Mouse (Mus musculus): ENCODE results near the gene Crygc. TPM values are rescaled to one million over a fixed set of nuclear protein-coding genes. Genes with fewer than 3 reads are reported as not detected.

Gene Crygc
- polyA plus RNA-seq, 1 experiment from 2014 or later: not detected

DNA sequence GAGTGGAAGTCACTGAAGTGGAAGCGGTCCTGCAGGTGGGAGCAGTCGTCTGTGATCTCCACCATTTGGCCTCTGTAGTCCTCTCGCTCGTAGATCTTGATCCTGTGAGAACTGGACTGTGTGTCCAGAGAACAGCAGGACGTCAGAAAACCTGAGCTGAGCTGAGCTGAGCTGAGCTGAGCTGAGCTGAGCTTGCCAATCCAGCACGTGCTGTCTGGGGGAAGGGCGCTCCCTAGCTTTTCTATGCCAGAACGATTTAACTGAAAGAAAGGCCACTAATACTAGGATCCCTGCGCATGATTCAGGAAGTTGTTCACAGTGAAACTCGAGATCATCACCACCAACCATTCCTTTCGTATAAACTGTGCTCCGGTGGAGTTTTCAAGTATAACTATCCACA is 24.7 kb downstream of the Crygc start:
- Histone ChIP-seq H3K4me3 (no peak overlapping the region), H3K4me1 (0 out of 2 replicates have a peak, but pooled peaks cover 3% of the 10 kb centered on the region), H3K9ac (replicated peaks) (no peak overlapping the region), H3K36me3 (no peaks in the 10 kb centered on the region), H3K9me3 (no peaks in the 10 kb centered on the region), H3K4me2 (replicated peaks) (no peak overlapping the region), H3K27me3 (no peaks in the 10 kb centered on the region), H3K27ac (replicated peaks) (no peak overlapping the region)
- WGBS: 57% methylated on average over 12 of the region's 12 CpGs
- ATAC-seq (ENCODE audit: low FRiP score, low read depth): no peak

- H3K36me3 ChIP-seq: no peaks in the 10 kb centered on the region
- no peak overlapping the region for H3K4me3 ChIP-seq
- H3K27me3 ChIP-seq: no peaks in the 10 kb centered on the region
- no peak overlapping the region for H3K27ac ChIP-seq (replicated peaks)
- 0 out of 2 replicates have a peak, but pooled peaks cover under 1% of the 10 kb centered on the region for H3K4me1 ChIP-seq
- WGBS: 43% methylated on average over 8 of the region's 8 CpGs
- no peak overlapping the region for H3K9ac ChIP-seq (replicated peaks)
- no peak for ATAC-seq (ENCODE audit: low FRiP score, low read depth)
- no peaks in the 10 kb centered on the region for H3K9me3 ChIP-seq
- no peak overlapping the region for H3K4me2 ChIP-seq (replicated peaks)
Measured at GRCm38 (mm10) chr1:65046401-65047109, 26.9 kb downstream of the Crygc start.

DNA sequence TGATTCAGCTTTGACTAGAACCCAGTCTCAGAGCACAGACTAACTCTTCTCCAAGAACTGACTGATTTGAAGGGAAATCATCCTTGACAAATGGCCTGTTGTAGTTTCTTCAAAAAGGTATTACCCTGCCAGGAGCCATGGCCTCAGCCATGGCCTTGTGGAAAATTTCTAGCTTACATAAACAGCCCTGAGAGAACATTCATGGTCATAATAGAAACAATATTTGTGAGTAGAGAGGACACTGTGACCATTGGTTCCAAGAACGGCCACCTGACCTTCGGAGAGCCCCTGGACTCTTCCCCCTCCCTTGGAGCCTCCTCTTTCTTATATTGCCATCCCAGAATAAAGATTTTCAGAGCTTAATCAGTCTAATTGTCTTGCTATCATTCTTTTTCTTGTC is 30.1 kb downstream of the Crygc start:
- Histone ChIP-seq H3K36me3 (no peaks in the 10 kb centered on the region), H3K27ac (replicated peaks) (no peak overlapping the region), H3K4me3 (no peak overlapping the region), H3K27me3 (no peaks in the 10 kb centered on the region), H3K4me1 (no peaks in the 10 kb centered on the region), H3K9me3 (no peaks in the 10 kb centered on the region), H3K9ac (replicated peaks) (no peak overlapping the region), H3K4me2 (replicated peaks) (no peak overlapping the region)
- no peak for ATAC-seq (ENCODE audit: low FRiP score, low read depth)
- 91% methylated on average over 2 of the region's 2 CpGs for WGBS

GRCm38 (mm10) chr1:65041837-65042236 is 31.7 kb downstream of the Crygc start:
- Histone ChIP-seq H3K36me3 (no peaks in the 10 kb centered on the region), H3K9ac (replicated peaks) (no peak overlapping the region), H3K4me3 (no peak overlapping the region), H3K27me3 (no peaks in the 10 kb centered on the region), H3K4me1 (no peaks in the 10 kb centered on the region), H3K9me3 (no peaks in the 10 kb centered on the region), H3K4me2 (replicated peaks) (no peak overlapping the region), H3K27ac (replicated peaks) (no peak overlapping the region)
- WGBS: 92% methylated on average over 3 of the region's 3 CpGs
- ATAC-seq (ENCODE audit: low FRiP score, low read depth): no peak

DNA sequence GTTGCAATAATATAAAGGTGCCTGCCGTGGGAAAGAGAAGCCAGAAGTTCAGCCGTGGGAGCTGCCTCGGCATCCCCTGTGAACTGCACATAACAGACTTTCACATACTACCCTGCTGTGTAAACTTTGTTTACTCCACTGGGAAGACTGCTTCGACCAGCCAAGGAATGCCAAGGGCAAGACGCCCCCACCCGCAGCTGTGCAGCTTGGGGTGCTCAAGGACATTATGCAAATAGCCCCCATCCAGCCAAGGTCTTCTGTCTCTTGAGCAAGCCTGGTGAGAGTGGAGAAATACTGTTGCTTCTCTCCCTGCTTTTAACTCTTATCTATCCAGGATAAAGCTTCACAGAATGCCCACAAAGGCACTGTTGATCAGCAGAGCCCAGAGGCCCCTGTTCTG is 32.7 kb downstream of the Crygc start:
- H3K4me3 ChIP-seq: no peak overlapping the region
- 84% methylated on average over 6 of the region's 6 CpGs for WGBS
- no peaks in the 10 kb centered on the region for H3K36me3 ChIP-seq
- no peaks in the 10 kb centered on the region for H3K27me3 ChIP-seq
- no peak overlapping the region for H3K4me2 ChIP-seq (replicated peaks)
- no peaks in the 10 kb centered on the region for H3K4me1 ChIP-seq
- H3K9ac ChIP-seq (replicated peaks): no peak overlapping the region
- H3K9me3 ChIP-seq: no peaks in the 10 kb centered on the region
- ATAC-seq (ENCODE audit: low FRiP score, low read depth): no peak
- no peak overlapping the region for H3K27ac ChIP-seq (replicated peaks)

- ATAC-seq (ENCODE audit: low FRiP score, low read depth): no peak
- WGBS: 81% methylated on average over 3 of the region's 3 CpGs
Measured at GRCm38 (mm10) chr1:65039679-65040078, 33.8 kb downstream of the Crygc start.

GRCm38 (mm10) chr1:65037542-65037941 is 35.9 kb downstream of the Crygc start:
- no peaks in the 10 kb centered on the region for H3K9me3 ChIP-seq
- no peaks in the 10 kb centered on the region for H3K36me3 ChIP-seq
- H3K4me1 ChIP-seq: no peaks in the 10 kb centered on the region
- no peak overlapping the region for H3K9ac ChIP-seq (replicated peaks)
- H3K27me3 ChIP-seq: no peaks in the 10 kb centered on the region
- no peak for ATAC-seq (ENCODE audit: low FRiP score, low read depth)
- no peak overlapping the region for H3K4me2 ChIP-seq (replicated peaks)
- H3K27ac ChIP-seq (replicated peaks): no peak overlapping the region
- 89% methylated on average over 2 of the region's 2 CpGs for WGBS
- H3K4me3 ChIP-seq: no peak overlapping the region

More at GRCm38 (mm10) chr1:65039679-65040078, 33.8 kb downstream of the Crygc start:
- Histone ChIP-seq H3K9me3 (no peaks in the 10 kb centered on the region), H3K4me3 (no peak overlapping the region), H3K36me3 (no peaks in the 10 kb centered on the region), H3K27me3 (no peaks in the 10 kb centered on the region), H3K9ac (replicated peaks) (no peak overlapping the region), H3K4me2 (replicated peaks) (no peak overlapping the region), H3K27ac (replicated peaks) (no peak overlapping the region), H3K4me1 (no peaks in the 10 kb centered on the region)

DNA sequence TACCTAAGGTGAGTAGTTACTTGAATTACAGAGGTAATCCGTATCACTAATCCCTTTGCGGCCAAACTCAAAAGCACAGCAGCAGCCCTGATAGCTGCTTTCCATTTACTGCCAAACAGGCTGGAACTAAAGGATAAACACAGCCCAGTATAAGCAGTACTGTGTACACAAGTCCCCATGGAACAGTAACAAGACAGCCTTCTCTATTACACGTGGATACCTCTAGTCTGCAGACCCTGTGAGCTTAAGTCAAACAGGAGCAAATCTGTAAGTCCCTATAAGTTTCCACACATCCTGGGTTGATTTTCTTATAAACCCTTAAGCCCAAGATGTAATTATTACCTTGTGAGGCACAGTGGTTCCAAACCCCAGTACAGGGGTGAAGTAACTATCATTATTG is 38.0 kb downstream of the Crygc start:
- no peak for ATAC-seq (ENCODE audit: low FRiP score, low read depth)
- Histone ChIP-seq H3K36me3 (no peaks in the 10 kb centered on the region), H3K9me3 (no peaks in the 10 kb centered on the region), H3K9ac (replicated peaks) (no peak overlapping the region), H3K4me2 (replicated peaks) (no peak overlapping the region), H3K27ac (replicated peaks) (no peak overlapping the region), H3K27me3 (no peaks in the 10 kb centered on the region), H3K4me3 (no peak overlapping the region), H3K4me1 (no peaks in the 10 kb centered on the region)
- 19% methylated on average over 3 of the region's 3 CpGs for WGBS

DNA sequence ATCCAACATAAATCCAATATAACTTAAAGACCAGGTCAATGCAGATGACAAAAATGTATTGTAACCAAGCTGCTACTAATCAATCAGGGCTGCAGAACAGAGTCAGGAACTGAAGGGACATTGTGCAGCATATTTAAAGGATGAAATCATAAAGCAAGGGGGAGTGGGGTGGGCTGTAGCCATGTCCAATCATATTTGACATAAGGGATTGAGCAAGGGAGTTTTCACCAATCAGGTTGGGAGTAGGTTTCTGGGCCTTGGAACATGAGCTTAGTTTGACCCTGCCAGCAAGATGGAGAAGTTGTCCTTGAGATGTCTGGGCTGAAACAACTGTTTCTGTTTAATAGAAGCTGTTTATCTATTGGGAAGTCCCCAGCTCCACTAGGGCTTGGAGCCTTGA is 40.8 kb downstream of the Crygc start, which contains the start of gene Akr1cl:
Gene Akr1cl, minus strand, starts transcription at position 119 of the 400 bp plus-strand sequence.
- no peaks in the 10 kb centered on the region for H3K27me3 ChIP-seq

DNA sequence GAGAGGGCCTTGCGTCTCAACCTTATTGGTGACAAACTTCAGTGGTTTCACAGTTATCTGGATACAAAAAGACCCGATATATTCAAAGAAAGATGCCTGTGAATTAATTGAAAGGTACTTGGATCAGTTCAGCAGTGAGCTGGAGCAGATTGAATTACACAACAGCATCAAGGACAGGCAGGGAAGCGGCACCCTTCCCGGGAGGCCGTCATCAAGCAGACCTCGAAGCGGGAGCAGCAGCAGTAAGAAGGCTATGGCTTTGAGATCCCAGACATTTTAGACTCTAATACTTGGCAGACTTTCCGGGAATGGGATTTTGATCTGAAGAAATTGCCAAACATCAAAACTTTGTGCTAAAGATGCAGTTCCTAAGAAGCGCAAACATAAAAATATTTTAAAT is 45.3 kb downstream of the Crygc start:
- no peaks in the 10 kb centered on the region for H3K36me3 ChIP-seq
- no peak overlapping the region for H3K4me3 ChIP-seq
- WGBS: 74% methylated on average over 9 of the region's 9 CpGs
- no peak overlapping the region for H3K27ac ChIP-seq (replicated peaks)
- H3K9me3 ChIP-seq: no peaks in the 10 kb centered on the region
- H3K4me1 ChIP-seq: no peaks in the 10 kb centered on the region
- H3K4me2 ChIP-seq (replicated peaks): no peak overlapping the region
- ATAC-seq (ENCODE audit: low FRiP score, low read depth): no peak
- no peaks in the 10 kb centered on the region for H3K27me3 ChIP-seq
- no peak overlapping the region for H3K9ac ChIP-seq (replicated peaks)

More for the DNA sequence above, 40.8 kb downstream of the Crygc start, which contains the start of gene Akr1cl:
- Histone ChIP-seq H3K4me3 (no peak within 1 kb of the TSS), H3K27ac (replicated peaks) (no peak within 1 kb of the TSS), H3K4me2 (replicated peaks) (no peak within 1 kb of the TSS), H3K9me3 (no peaks in the 10 kb centered on the region), H3K36me3 (no peaks in the 10 kb centered on the region), H3K9ac (replicated peaks) (no peak within 1 kb of the TSS), H3K4me1 (no peaks in the 10 kb centered on the region)
- ATAC-seq (ENCODE audit: low FRiP score, low read depth): no peak

Other genes starting within 250 kb of the Crygc start
- 12.1 and 13.1 TPM in 2 replicates for gene Plekhm3, start 116.9 kb downstream of the Crygc start, polyA plus RNA-seq (2016; fragmentation: Nextera tagmentation; extraction: Ambion mirVana)
- gene Akr1cl, start 40.9 kb downstream of the Crygc start, polyA plus RNA-seq (2016; fragmentation: Nextera tagmentation; extraction: Ambion mirVana): 0.20 TPM in 1 of 2 replicates, not detected in the other
- not detected in 2 replicates for gene Cryge, start 22.5 kb downstream of the Crygc start, polyA plus RNA-seq (2016; fragmentation: Nextera tagmentation; extraction: Ambion mirVana)
- gene Crygd, start 10.2 kb downstream of the Crygc start, polyA plus RNA-seq (2016; fragmentation: Nextera tagmentation; extraction: Ambion mirVana): 0.65 TPM in 1 of 2 replicates, not detected in the other
- gene Crygb, start 8.6 kb upstream of the Crygc start, polyA plus RNA-seq (2016; fragmentation: Nextera tagmentation; extraction: Ambion mirVana): 0.36 TPM in 1 of 2 replicates, not detected in the other
- not detected in 2 replicates for gene Cryga, start 29.7 kb upstream of the Crygc start, polyA plus RNA-seq (2016; fragmentation: Nextera tagmentation; extraction: Ambion mirVana)
- not detected in 2 replicates for gene Gm28845, start 45.9 kb upstream of the Crygc start, polyA plus RNA-seq (2016; fragmentation: Nextera tagmentation; extraction: Ambion mirVana)
- gene D630023F18Rik, start 49.5 kb upstream of the Crygc start, polyA plus RNA-seq (2016; fragmentation: Nextera tagmentation; extraction: Ambion mirVana): 0.13 TPM in 1 of 2 replicates, not detected in the other
- gene Idh1, start 112.8 kb upstream of the Crygc start, polyA plus RNA-seq (2016; fragmentation: Nextera tagmentation; extraction: Ambion mirVana): 397 and 420 TPM in 2 replicates
- 18.4 and 19.9 TPM in 2 replicates for gene Pikfyve, start 113.0 kb upstream of the Crygc start, polyA plus RNA-seq (2016; fragmentation: Nextera tagmentation; extraction: Ambion mirVana)
- gene Pth2r, start 208.4 kb upstream of the Crygc start, polyA plus RNA-seq (2016; fragmentation: Nextera tagmentation; extraction: Ambion mirVana): 0.19 and 0.21 TPM in 2 replicates